Mouse (Mus musculus): ENCODE measurements around the gene Prokr2.

DNA sequence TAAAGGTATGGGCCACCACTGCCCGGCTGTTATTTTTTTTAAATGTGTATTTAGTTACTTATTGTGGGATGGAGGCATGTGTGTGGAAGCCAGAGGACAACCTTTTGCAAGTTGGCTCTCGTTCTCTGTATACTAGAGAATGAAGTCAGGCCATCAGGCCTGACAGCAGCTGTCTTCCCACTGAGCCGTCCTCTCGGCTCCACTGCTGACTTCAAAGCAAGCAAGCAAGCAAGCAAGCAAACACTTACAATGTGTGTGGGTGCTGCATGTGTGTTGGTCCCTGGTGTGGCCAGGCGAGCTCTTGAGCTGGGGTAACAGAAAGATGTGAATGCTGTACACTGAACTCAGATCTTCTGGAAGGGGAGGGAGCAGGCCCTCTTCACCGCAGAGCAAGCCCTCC, 94.4 kb downstream of the Prokr2 start:
- TF ChIP-seq CTCF (IDR thresholded peaks at IDR 0.05; ENCODE audit: borderline replicate concordance, insufficient read depth, low read depth, low read length) (no peak), POLR2A (IDR thresholded peaks at IDR 0.05; ENCODE audit: borderline replicate concordance, insufficient read depth, low read length) (no peak)

All from cerebellum, adult 2 months (tissue).